Mouse (Mus musculus) liver, postnatal 0 days (tissue): ENCODE data around the gene Zgrf1.

Experiments used
- CTCF ChIP-seq: sonication (generic); IDR thresholded peaks from 2 replicates; pipeline ENCODE4 v1.5.1; 2016; ENCODE audit warnings: antibody characterized with exemption, low read depth
- EP300 ChIP-seq: IDR thresholded peaks from 2 replicates; pipeline ENCODE4 v1.6.1; 2016; ENCODE audit warnings: antibody characterized with exemption, low read depth, mild to moderate bottlenecking

GRCm38 (mm10) chr3:127642211-127642610 lies 88.9 kb downstream of the Zgrf1 start:
- TF ChIP-seq CTCF (no peak), EP300 (no peak)
